Mouse (Mus musculus) stomach, postnatal 0 days (tissue): ENCODE data around the gene Polr2b.

Experiments used
- CTCF ChIP-seq: IDR thresholded peaks from 2 replicates; pipeline ENCODE4 v1.5.1; 2016; ENCODE audit warnings: antibody characterized with exemption, low read depth, mild to moderate bottlenecking, moderate library complexity
- EP300 ChIP-seq: optimal IDR thresholded peaks from 2 replicates; pipeline ENCODE3; 2016; ENCODE audit warnings: antibody characterized with exemption

- TF ChIP-seq CTCF, result no peak
- no peak for TF ChIP-seq EP300
Observed at GRCm38 (mm10) chr5:77273151-77273550, 36.8 kb upstream of the Polr2b start.
